Mouse (Mus musculus) retina, postnatal 7 days (tissue): ENCODE data around the gene Slc22a14.
A peak's percentile ranks its signal among the peaks of the same experiment; 100 is the strongest.
"Not testable (repeated sequence)": the region's sequence is repeated elsewhere in the genome, so short reads cannot be mapped to it uniquely, and the experiment has no call there.

Experiments used
- DNase-seq: peaks from one replicate; pipeline ENCODE4 v3.0.0-alpha.2; 2012; ENCODE audit warnings: low read depth, low spot score

Gene Slc22a14

GRCm38 (mm10) chr9:119365284-119365683 lies at the start of gene Slc22a14:
Gene Slc22a14, minus strand, starts transcription at chr9:119365553.
- no peak for DNase-seq

- DNase-seq = no peak
Measured at GRCm38 (mm10) chr9:119409864-119410263, 44.5 kb upstream of the Slc22a14 start.

GRCm38 (mm10) chr9:119408898-119409664 lies 43.7 kb upstream of the Slc22a14 start:
- no peak for DNase-seq

DNA sequence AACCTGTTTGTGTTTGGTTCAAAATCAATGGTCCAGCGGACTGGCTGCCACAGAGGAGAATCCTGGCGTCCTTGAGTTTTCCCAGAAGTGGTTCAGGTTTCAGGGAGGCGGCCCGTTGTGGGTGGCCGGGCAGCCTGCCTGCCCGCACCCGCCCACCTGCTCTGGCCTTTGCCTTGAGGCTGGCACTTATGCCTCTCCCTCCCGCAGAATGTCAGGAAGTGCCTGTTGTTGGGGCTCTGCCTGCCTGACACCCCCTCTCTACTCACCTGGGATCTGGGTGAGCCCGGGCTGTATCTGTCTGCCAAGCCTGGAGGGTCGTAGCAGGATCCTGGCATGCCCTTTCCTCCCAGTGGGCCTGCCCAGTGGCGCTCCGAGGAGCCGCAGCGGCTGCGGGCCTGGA lies 42.5 kb upstream of the Slc22a14 start:
- DNase-seq = no peak

GRCm38 (mm10) chr9:119404090-119404489 lies 38.7 kb upstream of the Slc22a14 start:
- DNase-seq = no peak

DNA sequence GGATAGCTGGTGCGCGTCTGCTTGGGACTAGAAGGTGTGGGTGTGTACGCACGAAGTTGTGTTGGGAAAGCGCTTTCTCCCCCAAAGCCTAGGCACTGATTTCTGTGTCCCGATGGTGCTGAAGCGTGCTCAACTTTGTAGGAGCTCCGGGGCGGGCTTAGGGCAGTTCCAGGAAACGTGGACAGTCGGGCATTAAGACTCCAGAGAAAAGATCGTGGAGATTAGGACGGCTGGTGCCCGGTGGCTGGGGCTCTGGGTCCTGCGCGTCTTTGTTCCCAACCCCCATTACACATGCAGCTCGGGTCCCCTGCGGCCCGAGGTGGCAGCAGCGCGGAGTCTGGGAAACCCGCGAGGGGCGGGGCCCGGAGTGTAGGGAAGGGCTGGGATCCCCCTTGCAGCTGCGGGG lies 37.9 kb upstream of the Slc22a14 start:
- DNase-seq = peak; percentile 62

DNA sequence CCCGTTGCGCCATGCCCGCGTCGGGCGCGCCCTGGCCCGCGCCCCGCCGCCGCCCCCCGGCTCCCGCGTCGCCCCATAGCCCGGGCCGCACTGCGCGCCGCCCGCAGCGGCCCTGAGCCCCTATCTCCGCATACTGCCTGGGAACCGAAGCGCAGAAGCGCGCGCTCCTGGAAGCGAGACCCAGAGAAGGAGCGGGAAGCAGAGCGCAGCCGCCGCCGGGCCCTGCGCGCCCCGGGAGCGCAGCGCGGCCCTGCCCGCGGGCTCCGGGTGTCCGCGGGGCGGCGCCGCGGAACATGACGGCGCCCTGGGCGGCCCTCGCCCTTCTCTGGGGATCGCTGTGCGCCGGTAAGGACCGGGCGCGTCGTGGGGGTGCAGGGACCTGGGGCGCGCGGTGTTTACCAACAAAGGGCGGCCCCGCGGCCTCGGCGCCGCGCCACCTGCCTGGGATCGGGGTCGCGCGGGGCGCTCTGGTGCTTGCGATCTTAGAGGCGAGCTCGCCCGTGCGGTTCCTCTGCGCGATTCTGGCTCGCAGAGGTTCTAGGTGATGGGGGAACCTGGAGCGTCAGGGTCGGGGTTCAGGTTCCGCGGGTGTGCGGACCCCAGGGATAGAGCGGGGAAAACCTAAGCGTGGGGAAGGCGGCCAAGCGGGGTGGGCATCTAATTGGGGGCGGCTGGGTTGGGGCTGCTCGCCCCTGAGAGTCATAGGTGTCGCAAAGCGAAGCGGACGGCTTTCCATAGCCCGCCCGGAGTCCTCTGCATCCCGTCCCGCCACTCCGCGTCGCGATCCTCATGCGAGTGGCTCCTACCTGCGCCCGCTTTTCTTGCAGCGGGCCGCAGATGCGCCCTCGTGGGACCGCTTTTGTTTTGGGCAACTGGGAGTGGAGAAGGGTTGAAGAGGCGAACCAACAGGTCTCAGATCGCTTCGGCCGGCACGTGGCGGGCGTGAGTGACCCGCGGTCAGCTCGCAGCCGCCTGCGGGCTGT lies 37.2 kb upstream of the Slc22a14 start:
- DNase-seq = peak; percentile 21

- DNase-seq = peak; percentile 95
Measured at GRCm38 (mm10) chr9:119401801-119402214, 36.5 kb upstream of the Slc22a14 start, which contains the start of gene Acvr2b. Gene Acvr2b, plus strand, starts transcription at chr9:119402118.

DNA sequence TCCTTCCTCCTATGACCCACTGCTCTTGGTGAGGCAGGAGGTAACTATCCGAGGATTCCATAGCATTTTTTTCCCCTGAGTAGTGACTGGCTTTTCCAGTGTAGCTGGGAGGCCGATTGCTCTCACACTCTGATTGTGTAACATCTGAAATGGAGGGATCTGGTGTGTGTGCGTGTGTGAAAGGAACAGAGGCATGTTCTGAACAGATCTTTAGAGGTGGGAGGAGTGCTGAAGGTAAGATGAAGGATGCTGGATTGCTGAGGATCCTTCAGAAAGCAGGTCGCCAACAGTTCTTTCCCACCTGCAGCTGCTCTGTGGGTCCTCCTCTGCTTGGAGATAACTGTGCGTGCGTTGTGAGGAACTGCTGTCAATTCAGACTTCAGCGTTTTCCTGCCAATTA lies 36.0 kb upstream of the Slc22a14 start:
- no peak for DNase-seq

DNA sequence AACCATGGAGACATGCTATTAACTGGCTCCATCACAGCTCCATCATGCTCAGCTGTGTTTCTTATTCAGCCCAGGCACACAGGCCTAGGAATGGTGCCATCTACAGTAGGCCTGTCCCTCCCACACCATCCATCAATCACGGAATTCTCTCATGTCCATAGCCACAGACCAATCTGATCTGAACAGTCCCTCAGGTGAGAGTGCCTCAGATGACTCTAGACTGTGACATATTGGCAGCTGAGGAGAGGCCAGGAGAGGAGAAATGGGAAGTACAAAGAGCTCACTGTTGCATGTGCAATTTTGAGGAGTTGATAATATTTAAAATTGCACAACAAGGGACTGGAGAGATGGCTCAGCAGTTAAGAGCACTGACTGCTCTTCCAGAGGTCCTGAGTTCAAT lies 29.5 kb upstream of the Slc22a14 start:
- no peak for DNase-seq

- DNase-seq = no peak
Measured at GRCm38 (mm10) chr9:119390214-119390613, 24.9 kb upstream of the Slc22a14 start.

- DNase-seq = no peak
Measured at GRCm38 (mm10) chr9:119388956-119389355, 23.6 kb upstream of the Slc22a14 start.

DNA sequence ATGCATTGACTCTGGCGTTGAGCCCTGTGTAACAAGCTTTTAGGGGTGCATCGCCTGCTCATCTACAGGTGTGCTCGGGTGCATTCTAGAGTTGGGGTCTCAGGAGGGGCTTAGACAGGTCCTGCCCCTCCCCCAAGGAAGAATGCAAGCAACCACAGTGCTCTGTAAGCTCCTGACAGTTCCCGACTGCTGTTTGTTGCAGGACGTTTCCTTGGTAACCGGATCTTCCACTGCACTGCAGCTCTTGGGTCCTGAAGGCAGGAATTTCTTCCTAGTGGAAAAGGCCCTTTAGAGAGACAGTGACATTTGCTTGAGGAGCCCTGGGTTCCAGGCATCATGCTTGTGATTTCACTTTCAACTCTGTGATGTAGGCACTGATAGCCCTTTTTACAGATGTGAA lies 17.2 kb upstream of the Slc22a14 start:
- DNase-seq = no peak

DNA sequence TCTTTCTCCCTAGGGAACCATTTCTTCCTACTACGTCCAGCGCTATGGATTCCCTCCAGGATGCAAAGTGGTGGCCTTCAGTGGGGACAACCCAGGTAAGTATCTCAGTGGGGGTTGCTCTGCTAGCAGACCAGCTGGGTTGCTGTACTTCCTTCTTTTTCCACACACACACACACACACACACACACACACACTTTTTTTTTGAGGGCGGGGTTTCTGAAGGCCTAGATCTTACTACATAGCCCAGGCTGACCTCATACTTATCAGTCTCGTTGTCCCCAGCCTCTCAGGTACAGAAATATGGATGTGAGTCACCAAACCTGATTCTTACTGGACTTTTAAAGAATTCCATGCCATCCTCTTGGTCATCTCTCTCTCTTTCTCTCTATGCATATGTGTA lies 12.9 kb upstream of the Slc22a14 start:
- no peak for DNase-seq

- DNase-seq = no peak
Measured at GRCm38 (mm10) chr9:119375556-119375955, 10.2 kb upstream of the Slc22a14 start.

GRCm38 (mm10) chr9:119375008-119375407 lies 9.7 kb upstream of the Slc22a14 start:
- no peak for DNase-seq

GRCm38 (mm10) chr9:119371251-119371650 lies 5.9 kb upstream of the Slc22a14 start:
- no peak for DNase-seq

DNA sequence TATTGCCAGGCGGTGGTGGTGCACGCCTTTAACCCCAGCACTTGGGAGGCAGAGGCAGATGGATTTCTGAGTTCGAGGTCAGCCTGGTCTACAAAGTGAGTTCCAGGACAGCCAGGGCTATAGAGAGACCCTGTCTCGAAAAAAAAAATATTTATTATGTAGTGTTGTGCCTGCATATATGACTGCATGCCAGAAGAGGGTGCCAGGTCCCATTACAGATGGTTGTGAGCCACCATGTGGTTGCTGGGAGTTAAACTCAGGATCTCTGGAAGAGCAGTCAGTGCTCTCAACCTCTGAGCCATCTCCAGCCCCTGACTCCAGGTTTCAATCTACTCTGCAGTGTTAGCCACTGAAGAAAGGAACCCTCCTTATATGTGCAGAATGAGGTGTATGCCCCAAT lies 5.4 kb upstream of the Slc22a14 start:
- DNase-seq = not testable (repeated sequence)

- no peak for DNase-seq
Measured at GRCm38 (mm10) chr9:119368367-119368766, 3.0 kb upstream of the Slc22a14 start.

DNA sequence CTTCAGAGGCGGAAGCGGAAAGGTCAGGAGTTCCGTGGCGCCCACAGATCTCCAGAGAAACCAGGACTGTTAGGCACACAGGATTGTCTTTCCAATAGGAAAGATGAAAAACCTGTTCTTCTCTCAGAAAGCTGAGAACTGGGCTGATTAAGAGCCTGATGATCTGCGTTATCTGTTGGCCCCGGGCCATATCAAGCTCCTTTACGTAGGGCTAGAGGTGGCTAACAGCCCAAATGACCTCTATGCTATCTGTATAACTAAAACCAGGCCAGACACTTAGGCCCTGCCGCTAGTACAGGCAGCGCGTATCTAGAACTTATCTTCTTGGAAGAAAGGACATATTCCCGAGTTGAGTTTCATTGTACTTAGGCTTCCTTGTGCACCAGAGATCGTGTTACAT lies 2.1 kb downstream of the Slc22a14 start:
- DNase-seq = no peak

GRCm38 (mm10) chr9:119361416-119361815 lies 3.9 kb downstream of the Slc22a14 start:
- no peak for DNase-seq

- no peak for DNase-seq
Measured at GRCm38 (mm10) chr9:119358058-119358429, 7.3 kb downstream of the Slc22a14 start.
